Mouse (Mus musculus) forebrain, embryonic 11.5 days (tissue): ENCODE data around the gene Enpp1. TPM values are rescaled to one million over a fixed set of nuclear protein-coding genes. Genes with fewer than 3 reads are reported as not detected.

ENCODE experiments used
- ATAC-seq: fragments of 200-750 bp; cut with Nextera tagmentation; replicated peaks from 2 replicates; pipeline ENCODE4 v1.8.0; 2017; ENCODE audit warnings: moderate TSS enrichment; ENCODE audit not compliant: low FRiP score
- DNase-seq: peaks from one replicate; pipeline ENCODE4 v3.0.0-alpha.2; 2017; ENCODE audit warnings: low spot score
- H3K27ac ChIP-seq: fragments of 300-500 bp; sonication (generic); 2 replicates; pipeline ENCODE4 v1.5.1; 2014; ENCODE audit warnings: low read depth, low read length
- H3K27me3 ChIP-seq: fragments of 300-500 bp; sonication (generic); 2 replicates; pipeline ENCODE4 v1.6.1; 2014; ENCODE audit warnings: mild to moderate bottlenecking, low read length, mixed read lengths; ENCODE audit not compliant: control insufficient read depth, insufficient read depth
- H3K36me3 ChIP-seq: fragments of 300-500 bp; sonication (generic); 2 replicates; pipeline ENCODE4 v1.6.1; 2014; ENCODE audit warnings: mild to moderate bottlenecking, low read length, moderate library complexity, mixed read lengths; ENCODE audit not compliant: control insufficient read depth, insufficient read depth
- H3K4me1 ChIP-seq: fragments of 300-500 bp; sonication (generic); replicated peaks from 2 replicates; pipeline ENCODE4 v1.6.1; 2014; ENCODE audit warnings: low read length, mixed read lengths; ENCODE audit not compliant: control insufficient read depth, insufficient read depth
- H3K4me2 ChIP-seq: fragments of 300-500 bp; sonication (generic); 2 replicates; pipeline ENCODE4 v1.6.1; 2014; ENCODE audit warnings: low read depth, mild to moderate bottlenecking, low read length, moderate library complexity, mixed read lengths; ENCODE audit not compliant: severe bottlenecking
- H3K4me3 ChIP-seq: fragments of 300-500 bp; sonication (generic); 2 replicates; pipeline ENCODE4 v1.5.1; 2014; ENCODE audit warnings: low read depth, low read length
- H3K9ac ChIP-seq: fragments of 300-500 bp; sonication (generic); 2 replicates; pipeline ENCODE4 v1.6.1; 2014; ENCODE audit warnings: low read length
- H3K9me3 ChIP-seq: fragments of 300-500 bp; sonication (generic); 2 replicates; pipeline ENCODE4 v1.6.1; 2016; ENCODE audit warnings: low read length, mixed read lengths; ENCODE audit not compliant: control insufficient read depth
- WGBS: fragments of 180-500 bp; shearing (Covaris S2); extraction: QIAGEN DNeasy Blood & Tissue Kit; methylation state at CpG from one replicate; pipeline ENCODE4 v1.1.7; 2014; 5-methylcytosine and 5-hydroxymethylcytosine counted together
- polyA plus RNA-seq: library from polyadenylated mRNA; unstranded; fragments of >200 nt; fragmentation: Nextera tagmentation; extraction: Ambion mirVana; gene quantifications from 2 replicates; pipeline ENCODE4 v1.2.1, GENCODE M21; 2014

The Enpp1 gene
- polyA plus RNA-seq, 1 experiment from 2014 or later = 0.71 TPM

DNA sequence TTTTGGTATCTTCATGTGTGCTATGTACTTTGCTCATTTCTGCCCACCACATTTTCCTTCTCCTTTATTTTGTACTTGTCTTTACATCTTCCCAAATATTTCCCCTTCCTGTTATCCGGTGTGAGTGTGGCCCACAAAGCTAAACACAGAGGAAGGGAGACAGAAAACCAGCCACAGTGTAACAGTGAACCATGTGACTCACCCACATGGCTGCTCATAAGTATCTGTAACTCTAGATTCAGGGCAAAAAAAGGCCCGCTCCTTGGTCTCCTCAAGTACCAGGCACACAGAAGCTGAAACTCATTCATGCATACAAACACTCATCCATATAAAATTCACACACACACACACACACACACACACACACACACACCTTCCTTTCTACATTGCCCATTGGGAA, 108.9 kb downstream of the Enpp1 start:
- WGBS = 88% methylated on average over 2 of the region's 2 CpGs
- DNase-seq (no peak), ATAC-seq (no peak)
- H3K9ac ChIP-seq = no peak overlapping the region
- no peak overlapping the region for H3K27ac ChIP-seq
- no peaks in the 10 kb centered on the region for H3K4me1 ChIP-seq
- H3K36me3 ChIP-seq = no peaks in the 10 kb centered on the region
- H3K27me3 ChIP-seq = no peaks in the 10 kb centered on the region
- H3K4me3 ChIP-seq = no peak overlapping the region
- H3K4me2 ChIP-seq = no peak overlapping the region
- H3K9me3 ChIP-seq = no peaks in the 10 kb centered on the region

DNA sequence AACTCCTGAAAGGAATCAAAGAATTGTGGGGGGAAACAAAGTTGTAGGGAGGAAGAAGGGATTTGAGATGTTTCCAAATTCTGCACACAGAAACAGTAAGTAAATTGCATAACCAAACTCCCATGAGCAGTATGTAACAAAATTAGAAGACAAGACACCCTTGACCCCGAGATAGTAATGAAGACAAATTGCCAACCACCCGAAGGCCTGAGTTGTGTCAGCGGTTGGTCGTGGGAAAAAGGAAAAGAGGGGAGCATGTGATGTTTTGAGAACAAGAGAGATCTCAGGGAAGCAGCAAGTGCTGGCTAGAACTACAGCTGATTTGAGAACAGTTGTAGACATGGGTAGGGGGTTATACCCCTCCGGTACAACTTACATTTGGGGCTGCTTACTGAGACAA, 112.2 kb downstream of the Enpp1 start:
- Histone ChIP-seq H3K9me3 (no peaks in the 10 kb centered on the region), H3K36me3 (no peaks in the 10 kb centered on the region), H3K4me1 (no peaks in the 10 kb centered on the region; the same call in 1 of the 2 replicates), H3K27ac (no peak overlapping the region), H3K9ac (no peak overlapping the region), H3K27me3 (no peaks in the 10 kb centered on the region), H3K4me2 (no peak overlapping the region), H3K4me3 (no peak overlapping the region)
- DNase-seq = no peak
- 89% methylated on average over 5 of the region's 5 CpGs for WGBS
- ATAC-seq = no peak

DNA sequence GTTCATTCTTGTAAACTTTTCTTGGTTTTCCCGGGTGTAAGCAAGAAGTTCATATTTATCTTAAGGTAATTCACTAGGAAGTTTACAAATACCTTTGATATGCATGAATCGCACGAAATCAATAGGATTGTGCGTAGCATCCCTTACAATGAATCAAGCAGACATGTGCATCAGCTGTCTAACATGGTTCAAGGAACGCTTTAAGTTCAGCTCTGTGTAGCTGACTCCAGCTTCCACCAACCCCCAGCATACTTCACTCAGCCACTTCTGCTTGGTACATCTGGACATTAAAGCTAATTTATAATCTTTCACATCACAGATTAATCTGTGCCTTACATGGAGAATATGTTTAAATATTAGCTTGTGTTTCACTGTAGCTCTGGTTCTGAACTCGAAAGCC, 113.3 kb downstream of the Enpp1 start:
- Histone ChIP-seq H3K36me3 (no peaks in the 10 kb centered on the region), H3K9ac (no peak overlapping the region), H3K4me2 (no peak overlapping the region), H3K4me3 (no peak overlapping the region), H3K27ac (no peak overlapping the region), H3K9me3 (no peaks in the 10 kb centered on the region), H3K4me1 (no peaks in the 10 kb centered on the region; the same call in 1 of the 2 replicates), H3K27me3 (no peaks in the 10 kb centered on the region)
- 92% methylated on average over 6 of the region's 6 CpGs for WGBS
- no peak for DNase-seq
- no peak for ATAC-seq

DNA sequence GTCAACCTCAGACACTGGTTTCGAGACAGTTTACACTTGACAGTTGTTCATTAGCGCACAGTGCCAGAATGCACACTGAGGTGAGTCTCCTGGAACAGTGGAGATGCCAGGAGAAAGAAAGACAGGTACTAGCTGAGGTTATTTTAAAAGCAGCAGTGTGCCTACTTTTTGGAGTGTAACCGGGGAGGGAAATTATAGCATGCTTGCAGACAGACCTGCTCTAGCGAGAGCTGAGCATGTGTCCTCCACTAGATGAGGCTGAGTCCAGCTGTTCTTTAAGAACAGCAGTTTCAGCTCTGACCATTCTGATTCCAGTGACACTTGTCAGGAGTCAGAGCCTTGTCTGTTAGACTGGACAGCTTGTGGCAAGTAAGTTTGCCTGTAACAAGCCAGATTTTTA, 114.2 kb downstream of the Enpp1 start:
- no peaks in the 10 kb centered on the region for H3K27me3 ChIP-seq
- no peaks in the 10 kb centered on the region; the same call in 1 of the 2 replicates for H3K4me1 ChIP-seq
- H3K27ac ChIP-seq = no peak overlapping the region
- ATAC-seq (no peak), DNase-seq (no peak)
- no peak overlapping the region for H3K9ac ChIP-seq
- H3K9me3 ChIP-seq = no peaks in the 10 kb centered on the region
- H3K36me3 ChIP-seq = no peaks in the 10 kb centered on the region
- no peak overlapping the region for H3K4me3 ChIP-seq
- no peak overlapping the region for H3K4me2 ChIP-seq
- 88% methylated on average over 4 of the region's 4 CpGs for WGBS

DNA sequence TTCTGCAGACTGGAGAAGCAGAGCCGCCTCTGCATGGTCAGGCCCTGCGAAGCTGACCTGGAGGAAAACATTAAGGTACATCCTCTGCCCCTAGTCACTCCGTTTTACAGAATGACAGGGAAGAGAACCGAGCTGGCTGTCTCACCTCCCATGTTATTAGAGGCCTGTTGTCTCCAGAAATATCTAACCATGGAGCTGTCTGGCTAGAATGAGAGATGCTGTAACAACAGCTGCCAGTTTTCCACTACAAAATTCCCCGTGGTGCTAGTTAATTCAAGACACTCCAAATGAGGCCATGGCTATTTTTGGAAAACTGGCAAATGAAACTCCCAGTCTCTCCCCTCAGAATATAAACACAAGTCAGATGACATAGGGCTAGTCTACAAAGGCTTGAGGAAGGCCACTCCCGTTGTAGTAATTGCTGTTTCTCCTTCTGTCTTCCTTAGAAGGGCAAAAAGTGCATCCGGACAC, 115.1 kb downstream of the Enpp1 start:
- Histone ChIP-seq H3K9ac (no peak overlapping the region), H3K27me3 (no peaks in the 10 kb centered on the region), H3K27ac (no peak overlapping the region), H3K36me3 (no peaks in the 10 kb centered on the region), H3K4me1 (no peaks in the 10 kb centered on the region; the same call in 1 of the 2 replicates), H3K9me3 (no peaks in the 10 kb centered on the region), H3K4me3 (no peak overlapping the region), H3K4me2 (peak overlapping the region; percentile 65; the same call in 1 of the 2 replicates)
- DNase-seq = no peak
- no peak for ATAC-seq
- 62% methylated on average over 7 of the region's 7 CpGs for WGBS

DNA sequence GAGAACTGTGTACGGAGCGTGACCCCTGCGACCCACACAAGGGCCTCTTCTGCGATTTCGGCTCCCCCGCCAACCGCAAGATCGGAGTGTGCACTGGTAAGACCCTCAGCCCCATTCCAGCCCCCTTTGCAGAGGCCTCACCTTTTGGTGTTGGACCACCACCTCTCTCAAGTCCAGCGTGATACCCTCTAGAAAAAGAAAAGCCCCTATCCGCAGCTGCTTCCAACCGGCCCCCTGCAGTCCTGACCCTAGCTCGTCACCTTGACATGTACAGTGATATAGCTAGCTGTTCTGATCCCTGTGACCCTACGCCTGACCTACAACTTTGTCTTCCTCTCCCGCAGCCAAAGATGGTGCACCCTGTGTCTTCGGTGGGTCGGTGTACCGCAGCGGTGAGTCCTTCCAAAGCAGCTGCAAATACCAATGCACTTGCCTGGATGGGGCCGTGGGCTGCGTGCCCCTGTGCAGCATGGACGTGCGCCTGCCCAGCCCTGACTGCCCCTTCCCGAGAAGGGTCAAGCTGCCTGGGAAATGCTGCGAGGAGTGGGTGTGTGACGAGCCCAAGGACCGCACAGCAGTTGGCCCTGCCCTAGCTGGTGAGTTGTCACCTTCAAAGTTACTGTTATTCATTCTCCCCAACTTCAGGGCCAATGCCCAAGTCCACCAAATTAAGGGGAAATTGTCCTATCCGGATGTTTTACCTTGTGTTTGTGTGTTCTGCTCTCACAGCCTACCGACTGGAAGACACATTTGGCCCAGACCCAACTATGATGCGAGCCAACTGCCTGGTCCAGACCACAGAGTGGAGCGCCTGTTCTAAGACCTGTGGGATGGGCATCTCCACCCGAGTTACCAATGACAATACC, 115.7 kb downstream of the Enpp1 start:
- WGBS = 17% methylated on average over 31 of the region's 31 CpGs
- Histone ChIP-seq H3K9ac (peak overlapping the region; percentile 51), H3K27me3 (no peaks in the 10 kb centered on the region), H3K4me2 (peak overlapping the region; percentile 65), H3K36me3 (no peaks in the 10 kb centered on the region), H3K4me1 (no peaks in the 10 kb centered on the region; the same call in 1 of the 2 replicates), H3K4me3 (peak overlapping the region; percentile 50), H3K27ac (0 out of 2 replicates have a peak overlapping the region, but pooled peaks have one; percentile 31), H3K9me3 (no peaks in the 10 kb centered on the region)
- ATAC-seq = peak; percentile 44; the same call in 1 of the 2 replicates
- peak; percentile 59 for DNase-seq

DNA sequence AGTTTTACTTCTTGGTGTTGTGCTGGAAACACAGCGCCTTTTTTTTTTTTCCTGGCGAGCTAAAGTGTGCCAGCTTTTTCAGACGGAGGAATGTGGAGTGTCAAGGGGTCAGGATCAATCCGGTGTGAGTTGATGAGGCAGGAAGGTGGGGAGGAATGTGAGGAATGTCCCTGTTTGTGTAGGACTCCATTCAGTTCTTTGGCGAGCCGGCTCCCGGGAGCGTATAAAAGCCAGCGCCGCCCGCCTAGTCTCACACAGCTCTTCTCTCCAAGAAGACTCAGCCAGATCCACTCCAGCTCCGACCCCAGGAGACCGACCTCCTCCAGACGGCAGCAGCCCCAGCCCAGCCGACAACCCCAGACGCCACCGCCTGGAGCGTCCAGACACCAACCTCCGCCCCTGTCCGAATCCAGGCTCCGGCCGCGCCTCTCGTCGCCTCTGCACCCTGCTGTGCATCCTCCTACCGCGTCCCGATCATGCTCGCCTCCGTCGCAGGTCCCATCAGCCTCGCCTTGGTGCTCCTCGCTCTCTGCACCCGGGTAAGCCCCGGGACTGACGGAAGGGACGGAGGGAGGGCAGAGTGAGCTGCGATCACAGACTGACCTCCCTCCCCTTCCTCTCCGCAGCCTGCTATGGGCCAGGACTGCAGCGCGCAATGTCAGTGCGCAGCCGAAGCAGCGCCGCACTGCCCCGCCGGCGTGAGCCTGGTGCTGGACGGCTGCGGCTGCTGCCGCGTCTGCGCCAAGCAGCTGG, 116.5 kb downstream of the Enpp1 start, which contains the start of gene Ccn2:
TSS of gene Ccn2 (plus strand) at position 193 of the 753 bp plus-strand sequence.
- peak within 1 kb of the TSS; percentile 31; the same call in 1 of the 2 replicates for H3K27ac ChIP-seq
- ATAC-seq (peak; percentile 90), DNase-seq (peak; percentile 89)
- H3K9ac ChIP-seq = peak within 1 kb of the TSS; percentile 51
- H3K36me3 ChIP-seq = no peaks in the 10 kb centered on the region
- no peaks in the 10 kb centered on the region for H3K9me3 ChIP-seq
- no peaks in the 10 kb centered on the region for H3K27me3 ChIP-seq
- H3K4me3 ChIP-seq = peak within 1 kb of the TSS; percentile 50
- peak within 1 kb of the TSS; percentile 65 for H3K4me2 ChIP-seq
- under 1% methylated on average over 53 of the region's 53 CpGs for WGBS
- H3K4me1 ChIP-seq = no peaks in the 10 kb centered on the region; the same call in 1 of the 2 replicates

DNA sequence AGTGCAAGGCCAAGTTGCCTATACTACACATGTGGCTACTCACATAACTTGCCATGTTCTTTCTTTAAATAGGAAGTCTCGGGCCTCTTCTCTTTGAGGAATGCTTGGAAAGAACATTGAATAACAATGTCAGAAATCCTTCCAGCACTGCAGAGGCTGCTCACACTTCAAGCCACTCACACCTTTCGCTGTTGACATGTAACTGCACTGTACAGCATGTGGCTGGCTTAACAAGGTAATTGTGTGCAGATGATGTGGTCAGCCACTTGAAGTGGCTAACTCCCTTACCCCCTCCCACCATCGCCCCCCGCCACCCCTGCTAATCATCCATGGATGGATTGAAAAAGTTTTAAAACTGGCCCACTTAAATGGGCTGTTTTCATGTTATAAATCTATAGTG, 118.4 kb downstream of the Enpp1 start:
- no peak overlapping the region for H3K9ac ChIP-seq
- H3K9me3 ChIP-seq = no peaks in the 10 kb centered on the region
- no peaks in the 10 kb centered on the region for H3K36me3 ChIP-seq
- 69% methylated on average over 4 of the region's 4 CpGs for WGBS
- DNase-seq (no peak), ATAC-seq (no peak)
- no peak overlapping the region for H3K4me3 ChIP-seq
- no peak overlapping the region for H3K4me2 ChIP-seq
- no peak overlapping the region for H3K27ac ChIP-seq
- H3K27me3 ChIP-seq = no peaks in the 10 kb centered on the region
- H3K4me1 ChIP-seq = no peaks in the 10 kb centered on the region; the same call in 1 of the 2 replicates
